Mouse (Mus musculus): ENCODE measurements around the gene Tedc1. TPM values are rescaled to one million over a fixed set of nuclear protein-coding genes. Genes with fewer than 3 reads are reported as not detected.

Gene Tedc1
- polyA plus RNA-seq, 1 experiment from 2014 or later = 12.0 TPM

DNA sequence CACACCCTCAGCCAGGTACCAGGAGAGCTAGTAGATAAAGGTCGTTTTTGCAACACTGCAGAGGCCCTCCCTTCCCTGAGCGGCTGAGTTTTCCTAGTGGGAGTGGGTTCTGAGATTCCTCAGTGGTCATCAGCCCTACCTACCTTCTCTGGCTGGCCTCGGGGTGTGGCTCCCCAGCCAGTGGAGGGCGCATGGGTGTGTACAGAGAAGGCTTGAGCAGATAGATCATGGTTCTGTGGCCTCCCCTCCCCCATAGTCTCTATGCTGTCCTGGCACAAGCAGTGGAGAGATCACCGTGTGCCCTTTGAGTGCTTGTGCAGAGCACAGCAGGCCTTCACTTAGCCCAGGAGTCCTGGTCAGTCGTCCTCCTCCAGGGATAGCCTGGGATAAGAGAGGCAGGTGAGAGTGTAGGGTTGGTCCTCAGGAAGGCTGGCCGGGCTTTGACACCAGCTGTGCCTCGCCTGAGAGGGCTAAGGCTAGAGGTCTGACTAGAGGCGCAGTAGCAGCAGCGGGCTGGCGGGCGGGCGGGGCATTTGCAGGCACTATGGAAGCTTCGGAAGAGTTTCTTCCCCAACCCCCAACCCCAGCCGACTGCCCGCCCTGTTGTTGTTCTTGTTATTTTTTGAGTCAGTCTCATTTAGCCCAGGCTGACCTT lies 7.7 kb upstream of the Tedc1 start:
- Histone ChIP-seq H3K4me2 (no peak overlapping the region), H3K4me1 (replicated peaks) (peaks cover 77% of the 10 kb centered on the region), H3K4me3 (replicated peaks) (no peak overlapping the region), H3K9me3 (replicated peaks) (no peaks in the 10 kb centered on the region), H3K27ac (no peak overlapping the region), H3K9ac (no peak overlapping the region), H3K27me3 (peaks cover 77% of the 10 kb centered on the region), H3K36me3 (peaks cover 11% of the 10 kb centered on the region)
- 21% methylated on average over 16 of the region's 16 CpGs for WGBS (ENCODE audit: insufficient replicate concordance)
- ATAC-seq (ENCODE audit: low read depth) (peak; percentile 37), DNase-seq (peak; percentile 52)

DNA sequence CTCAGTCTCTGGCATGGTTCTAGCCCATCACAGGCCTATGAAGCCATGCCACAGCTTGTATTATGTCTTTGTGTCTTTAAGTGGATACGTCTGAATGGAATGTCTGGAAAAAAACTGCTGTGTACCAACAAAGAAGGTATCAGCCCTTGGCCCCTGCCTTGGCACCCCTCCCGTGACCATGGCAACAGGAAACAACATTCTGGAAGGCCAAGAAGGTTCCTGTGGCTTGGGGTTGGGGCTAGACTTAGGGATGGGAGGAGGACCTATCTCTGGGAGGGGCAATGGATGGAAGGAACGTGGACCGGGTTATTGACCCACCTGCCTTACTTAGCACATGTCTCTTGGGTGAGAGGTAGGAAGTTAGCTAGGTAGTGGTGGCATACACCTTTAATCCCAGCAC lies 6.9 kb upstream of the Tedc1 start:
- Histone ChIP-seq H3K27ac (no peak overlapping the region), H3K9ac (no peak overlapping the region), H3K36me3 (peaks cover 7% of the 10 kb centered on the region), H3K27me3 (peaks cover 73% of the 10 kb centered on the region), H3K9me3 (replicated peaks) (no peaks in the 10 kb centered on the region), H3K4me1 (replicated peaks) (peaks cover 73% of the 10 kb centered on the region), H3K4me3 (replicated peaks) (no peak overlapping the region), H3K4me2 (no peak overlapping the region)
- DNase-seq = no peak
- WGBS (ENCODE audit: insufficient replicate concordance) = 59% methylated on average over 4 of the region's 4 CpGs
- no peak for ATAC-seq (ENCODE audit: low read depth)

DNA sequence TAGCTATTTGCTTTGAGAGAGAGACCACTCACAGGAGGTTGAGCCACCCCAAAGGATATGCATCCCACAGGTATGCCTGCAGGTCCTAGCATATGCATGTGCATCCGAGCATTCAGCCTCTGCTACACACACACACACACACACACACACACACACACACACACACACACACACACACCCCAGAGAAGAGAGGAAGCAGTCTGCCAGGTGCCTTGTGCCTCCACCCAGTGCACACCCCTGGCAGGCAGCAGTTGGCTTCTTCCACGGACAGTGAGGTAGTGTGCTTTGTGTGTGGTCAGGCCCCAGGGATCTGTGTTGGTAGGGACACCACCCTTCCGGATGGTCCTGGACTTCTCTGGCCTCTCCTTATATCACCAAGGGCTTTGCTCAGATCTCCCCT lies 6.3 kb upstream of the Tedc1 start:
- no peak overlapping the region for H3K27ac ChIP-seq
- no peaks in the 10 kb centered on the region for H3K9me3 ChIP-seq (replicated peaks)
- no peak for DNase-seq
- WGBS (ENCODE audit: insufficient replicate concordance) = 47% methylated on average over 3 of the region's 3 CpGs
- H3K4me1 ChIP-seq (replicated peaks) = peaks cover 76% of the 10 kb centered on the region
- H3K36me3 ChIP-seq = peaks cover 3% of the 10 kb centered on the region
- no peak for ATAC-seq (ENCODE audit: low read depth)
- peaks cover 75% of the 10 kb centered on the region for H3K27me3 ChIP-seq
- no peak overlapping the region for H3K4me2 ChIP-seq
- no peak overlapping the region for H3K9ac ChIP-seq
- no peak overlapping the region for H3K4me3 ChIP-seq (replicated peaks)

DNA sequence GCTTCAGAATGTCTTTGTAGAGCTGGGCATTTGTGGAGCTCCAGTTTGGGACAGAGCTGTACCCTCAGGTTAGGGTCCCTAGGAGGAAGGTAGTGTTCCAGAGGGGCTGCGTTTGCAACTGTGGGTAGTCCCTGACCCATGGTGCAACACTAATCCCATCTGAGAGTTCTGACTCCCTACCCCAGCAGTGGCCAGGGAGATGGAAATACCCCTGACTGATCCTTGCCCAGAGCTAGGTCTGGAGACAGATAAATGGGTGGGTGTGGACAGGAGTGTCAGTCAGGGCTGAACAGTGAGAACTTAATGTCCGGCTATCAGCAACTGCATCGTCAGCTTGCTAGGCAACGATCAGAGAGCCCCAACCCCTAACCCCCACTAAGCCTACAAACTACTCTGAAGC lies 5.6 kb upstream of the Tedc1 start:
- H3K4me2 ChIP-seq = 0 out of 2 replicates have a peak overlapping the region, but pooled peaks have one; percentile 17
- ATAC-seq (ENCODE audit: low read depth) (no peak), DNase-seq (no peak)
- no peak overlapping the region for H3K27ac ChIP-seq
- H3K9me3 ChIP-seq (replicated peaks) = no peaks in the 10 kb centered on the region
- H3K36me3 ChIP-seq = no peaks in the 10 kb centered on the region
- H3K4me1 ChIP-seq (replicated peaks) = peaks cover 82% of the 10 kb centered on the region
- H3K9ac ChIP-seq = no peak overlapping the region; the same call in 1 of the 2 replicates
- peaks cover 75% of the 10 kb centered on the region for H3K27me3 ChIP-seq
- WGBS (ENCODE audit: insufficient replicate concordance) = 27% methylated on average over 4 of the region's 4 CpGs
- H3K4me3 ChIP-seq (replicated peaks) = no peak overlapping the region

GRCm38 (mm10) chr12:113151046-113151445 lies 5.2 kb upstream of the Tedc1 start:
- Histone ChIP-seq H3K27me3 (peaks cover 75% of the 10 kb centered on the region), H3K4me3 (replicated peaks) (no peak overlapping the region), H3K4me1 (replicated peaks) (peaks cover 80% of the 10 kb centered on the region), H3K4me2 (peak overlapping the region; percentile 17), H3K36me3 (no peaks in the 10 kb centered on the region), H3K9ac (no peak overlapping the region), H3K27ac (no peak overlapping the region), H3K9me3 (replicated peaks) (no peaks in the 10 kb centered on the region)
- WGBS (ENCODE audit: insufficient replicate concordance) = 45% methylated on average over 8 of the region's 8 CpGs
- DNase-seq (no peak), ATAC-seq (ENCODE audit: low read depth) (no peak)

DNA sequence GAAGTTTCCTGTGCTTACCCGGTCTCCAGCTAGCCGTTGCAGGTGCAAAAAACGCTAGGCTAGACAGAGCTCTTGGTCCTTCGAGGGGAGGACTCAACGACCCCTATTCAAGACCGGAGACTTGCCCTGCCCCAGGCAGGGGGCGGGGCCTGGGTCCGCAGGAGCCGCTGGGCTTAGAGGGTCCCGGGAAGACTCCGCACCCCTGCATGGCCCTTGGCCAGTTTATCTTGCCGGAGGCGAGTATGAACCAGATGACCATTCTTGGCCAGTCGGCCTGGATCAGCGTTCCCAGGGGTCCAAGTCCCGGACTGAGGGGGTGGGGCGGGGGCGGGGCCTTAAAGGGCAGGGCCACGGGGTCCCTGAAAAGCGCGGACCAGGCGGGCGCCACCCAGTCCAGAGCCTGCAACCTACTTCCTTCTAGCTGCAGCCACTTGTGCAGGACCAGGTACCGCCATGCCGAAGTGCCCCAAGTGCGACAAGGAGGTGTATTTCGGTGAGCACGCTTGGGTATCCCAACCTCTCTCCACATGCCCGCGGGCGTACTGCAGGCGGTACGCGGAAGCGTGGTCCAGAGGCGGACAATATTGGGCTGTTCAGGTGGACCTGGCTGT lies 4.5 kb upstream of the Tedc1 start:
- peak overlapping the region; percentile 85 for H3K4me2 ChIP-seq
- DNase-seq (no peak), ATAC-seq (ENCODE audit: low read depth) (no peak)
- H3K4me3 ChIP-seq (replicated peaks) = peak overlapping the region; percentile 59
- H3K9ac ChIP-seq = peak overlapping the region; percentile 70
- under 1% methylated on average over 36 of the region's 36 CpGs for WGBS (ENCODE audit: insufficient replicate concordance)
- H3K9me3 ChIP-seq (replicated peaks) = no peaks in the 10 kb centered on the region
- H3K4me1 ChIP-seq (replicated peaks) = peaks cover 77% of the 10 kb centered on the region
- H3K36me3 ChIP-seq = no peaks in the 10 kb centered on the region
- H3K27me3 ChIP-seq = peaks cover 68% of the 10 kb centered on the region
- H3K27ac ChIP-seq = no peak overlapping the region

DNA sequence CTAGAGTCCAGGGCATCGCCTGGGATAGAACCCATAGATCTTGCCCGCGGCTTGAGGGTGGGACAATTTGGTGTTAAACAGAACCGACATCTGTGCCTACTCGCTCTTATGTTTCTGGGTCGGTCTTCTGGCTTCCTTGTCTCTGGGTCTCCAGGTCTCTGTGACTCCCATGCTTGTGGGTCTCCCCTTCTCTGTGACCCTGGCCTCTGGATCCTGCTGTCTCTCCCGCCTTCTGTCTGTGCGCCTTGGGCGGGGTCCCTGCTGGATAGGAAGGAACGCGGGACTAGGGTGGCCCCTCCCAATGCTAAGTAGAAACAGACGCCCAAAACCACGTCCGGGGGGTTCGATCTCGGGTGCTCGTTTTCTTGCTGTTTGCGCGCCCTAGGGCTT lies 4.0 kb upstream of the Tedc1 start:
- DNase-seq = no peak
- WGBS (ENCODE audit: insufficient replicate concordance) = 4% methylated on average over 19 of the region's 19 CpGs
- H3K36me3 ChIP-seq = no peaks in the 10 kb centered on the region
- H3K27ac ChIP-seq = no peak overlapping the region
- no peaks in the 10 kb centered on the region for H3K9me3 ChIP-seq (replicated peaks)
- ATAC-seq (ENCODE audit: low read depth) = no peak
- peak overlapping the region; percentile 70 for H3K9ac ChIP-seq
- H3K27me3 ChIP-seq = peaks cover 63% of the 10 kb centered on the region
- H3K4me3 ChIP-seq (replicated peaks) = peak overlapping the region; percentile 59
- peaks cover 77% of the 10 kb centered on the region for H3K4me1 ChIP-seq (replicated peaks)
- H3K4me2 ChIP-seq = peak overlapping the region; percentile 85

DNA sequence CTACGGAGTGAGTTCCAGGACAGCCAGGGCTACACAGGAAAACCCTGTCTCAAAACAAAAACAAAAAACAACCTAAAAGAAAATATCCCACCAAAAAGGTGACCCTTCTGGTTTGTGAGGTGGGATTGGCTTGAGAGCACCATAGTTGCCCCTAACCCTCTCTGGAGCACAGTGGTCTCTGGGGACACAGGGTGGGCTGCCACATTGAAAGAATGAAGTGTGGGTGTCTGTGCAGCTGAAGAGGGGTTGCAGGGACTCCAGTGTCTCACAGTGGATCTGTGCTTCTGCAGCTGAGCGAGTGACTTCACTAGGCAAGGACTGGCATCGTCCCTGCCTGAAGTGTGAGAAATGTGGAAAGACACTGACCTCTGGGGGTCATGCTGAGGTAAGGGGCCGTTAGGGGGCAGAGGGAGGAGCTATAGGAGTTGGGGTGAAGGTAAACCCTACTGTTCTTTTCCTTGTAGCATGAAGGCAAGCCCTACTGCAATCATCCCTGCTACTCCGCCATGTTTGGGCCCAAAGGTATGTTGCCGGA lies 3.2 kb upstream of the Tedc1 start:
- DNase-seq (no peak), ATAC-seq (ENCODE audit: low read depth) (no peak)
- H3K27me3 ChIP-seq = peaks cover 55% of the 10 kb centered on the region
- no peaks in the 10 kb centered on the region for H3K36me3 ChIP-seq
- peaks cover 74% of the 10 kb centered on the region for H3K4me1 ChIP-seq (replicated peaks)
- WGBS (ENCODE audit: insufficient replicate concordance) = 69% methylated on average over 6 of the region's 6 CpGs
- no peak overlapping the region for H3K27ac ChIP-seq
- peak overlapping the region; percentile 59; the same call in 1 of the 2 replicates for H3K4me3 ChIP-seq (replicated peaks)
- H3K4me2 ChIP-seq = peak overlapping the region; percentile 85
- H3K9me3 ChIP-seq (replicated peaks) = no peaks in the 10 kb centered on the region
- H3K9ac ChIP-seq = peak overlapping the region; percentile 70; the same call in 1 of the 2 replicates

DNA sequence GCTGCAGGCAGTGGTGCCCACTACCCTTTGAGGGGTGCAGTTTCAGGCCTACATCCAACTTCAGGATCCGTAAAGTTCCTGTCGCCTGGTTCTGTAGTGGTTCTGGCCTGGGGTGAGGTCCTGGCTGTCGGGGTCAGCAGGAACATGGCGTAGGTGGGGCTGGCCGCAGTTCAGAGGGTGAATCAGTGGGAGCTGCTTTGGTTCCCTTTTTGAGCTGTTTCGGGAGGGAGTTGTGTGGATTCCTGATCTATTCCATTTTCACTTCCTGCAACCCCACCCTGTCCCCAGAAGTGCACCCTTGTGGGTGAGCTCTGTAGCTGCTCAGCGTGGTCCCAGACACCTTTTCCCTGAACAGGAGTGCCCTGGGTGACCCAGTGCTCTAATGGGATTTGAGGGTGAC lies 2.2 kb upstream of the Tedc1 start:
- 0 out of 2 replicates have a peak overlapping the region, but pooled peaks have one; percentile 23 for H3K27ac ChIP-seq
- no peak overlapping the region for H3K9ac ChIP-seq
- H3K9me3 ChIP-seq (replicated peaks) = no peaks in the 10 kb centered on the region
- peaks cover 67% of the 10 kb centered on the region for H3K4me1 ChIP-seq (replicated peaks)
- 80% methylated on average over 7 of the region's 7 CpGs for WGBS (ENCODE audit: insufficient replicate concordance)
- peaks cover 5% of the 10 kb centered on the region; the same call in 1 of the 2 replicates for H3K36me3 ChIP-seq
- H3K4me3 ChIP-seq (replicated peaks) = no peak overlapping the region
- peaks cover 46% of the 10 kb centered on the region for H3K27me3 ChIP-seq
- no peak overlapping the region for H3K4me2 ChIP-seq
- ATAC-seq (ENCODE audit: low read depth) (no peak), DNase-seq (no peak)

- Histone ChIP-seq H3K27me3 (peaks cover 39% of the 10 kb centered on the region), H3K4me3 (replicated peaks) (peak overlapping the region; percentile 63), H3K9ac (peak overlapping the region; percentile 72; the same call in 1 of the 2 replicates), H3K9me3 (replicated peaks) (no peaks in the 10 kb centered on the region), H3K36me3 (peaks cover 7% of the 10 kb centered on the region), H3K4me1 (replicated peaks) (peaks cover 62% of the 10 kb centered on the region), H3K27ac (no peak overlapping the region), H3K4me2 (peak overlapping the region; percentile 94)
- WGBS (ENCODE audit: insufficient replicate concordance) = 80% methylated on average over 6 of the region's 6 CpGs
- ATAC-seq (ENCODE audit: low read depth) = no peak
- no peak for DNase-seq
These were observed 1.5 kb upstream of the Tedc1 start for GRCm38 (mm10) chr12:113154747-113155075.

GRCm38 (mm10) chr12:113155076-113155771 lies 997 bp upstream of the Tedc1 start:
- Histone ChIP-seq H3K4me3 (replicated peaks) (peak overlapping the region; percentile 63), H3K9me3 (replicated peaks) (no peaks in the 10 kb centered on the region), H3K4me2 (peak overlapping the region; percentile 94), H3K36me3 (peaks cover 9% of the 10 kb centered on the region), H3K4me1 (replicated peaks) (peaks cover 62% of the 10 kb centered on the region), H3K27ac (peak overlapping the region; percentile 66), H3K27me3 (peaks cover 34% of the 10 kb centered on the region), H3K9ac (peak overlapping the region; percentile 72)
- no peak for ATAC-seq (ENCODE audit: low read depth)
- DNase-seq = no peak
- 7% methylated on average over 32 of the region's 32 CpGs for WGBS (ENCODE audit: insufficient replicate concordance)
